Mouse (Mus musculus): ENCODE measurements around the gene Gm9821.

Gene Gm9821

GRCm38 (mm10) chr2:91945483-91945882 lies at the start of gene Gm9821:
Gm9821 (plus strand) TSS chr2:91945703.
- DNase-seq (ENCODE audit: low spot score) = no peak

GRCm38 (mm10) chr2:91897968-91898367 lies 47.5 kb upstream of the Gm9821 start:
- DNase-seq (ENCODE audit: low spot score) = no peak

- no peak for DNase-seq (ENCODE audit: low spot score)
Measured at GRCm38 (mm10) chr2:91899141-91899540, 46.4 kb upstream of the Gm9821 start.

- no peak for DNase-seq (ENCODE audit: low spot score)
Measured at GRCm38 (mm10) chr2:91900431-91900830, 45.1 kb upstream of the Gm9821 start.

- no peak for DNase-seq (ENCODE audit: low spot score)
Measured at GRCm38 (mm10) chr2:91902336-91902735, 43.2 kb upstream of the Gm9821 start.

GRCm38 (mm10) chr2:91903171-91903925 lies 42.2 kb upstream of the Gm9821 start:
- no peak for DNase-seq (ENCODE audit: low spot score)

- no peak for DNase-seq (ENCODE audit: low spot score)
Measured at GRCm38 (mm10) chr2:91904618-91905307, 40.7 kb upstream of the Gm9821 start.

- no peak for DNase-seq (ENCODE audit: low spot score)
Measured at GRCm38 (mm10) chr2:91906141-91906540, 39.4 kb upstream of the Gm9821 start.

- no peak for DNase-seq (ENCODE audit: low spot score)
Measured at GRCm38 (mm10) chr2:91912616-91913015, 32.9 kb upstream of the Gm9821 start.

- no peak for DNase-seq (ENCODE audit: low spot score)
Measured at GRCm38 (mm10) chr2:91913328-91914110, 32.0 kb upstream of the Gm9821 start.

- no peak for DNase-seq (ENCODE audit: low spot score)
Measured at GRCm38 (mm10) chr2:91916346-91916977, 29.0 kb upstream of the Gm9821 start.

- DNase-seq (ENCODE audit: low spot score) = no peak
Measured at GRCm38 (mm10) chr2:91917096-91917495, 28.4 kb upstream of the Gm9821 start.

GRCm38 (mm10) chr2:91920130-91920529 lies 25.4 kb upstream of the Gm9821 start:
- DNase-seq (ENCODE audit: low spot score) = no peak

- DNase-seq (ENCODE audit: low spot score) = peak; percentile 75
Measured at GRCm38 (mm10) chr2:91921181-91921789, 24.2 kb upstream of the Gm9821 start.

- DNase-seq (ENCODE audit: low spot score) = no peak
Measured at GRCm38 (mm10) chr2:91921790-91922570, 23.5 kb upstream of the Gm9821 start.

- no peak for DNase-seq (ENCODE audit: low spot score)
Measured at GRCm38 (mm10) chr2:91922586-91923414, 22.7 kb upstream of the Gm9821 start.

GRCm38 (mm10) chr2:91923415-91924337 lies 21.8 kb upstream of the Gm9821 start:
- peak; percentile 53 for DNase-seq (ENCODE audit: low spot score)

GRCm38 (mm10) chr2:91924726-91925125 lies 20.8 kb upstream of the Gm9821 start:
- DNase-seq (ENCODE audit: low spot score) = no peak

- no peak for DNase-seq (ENCODE audit: low spot score)
Measured at GRCm38 (mm10) chr2:91925442-91925841, 20.1 kb upstream of the Gm9821 start.

All from ovary, postnatal 14 days (tissue).